Mouse (Mus musculus): ENCODE measurements at regions not wholly inside any gene's neighbourhood (a gene's known extent, or its start where the extent isn't known, plus 50 kb on each side); places are given as distances from the start of the nearest gene placed in this dataset.
"Not testable (repeated sequence)": the region's sequence is repeated elsewhere in the genome, so short reads cannot be mapped to it uniquely, and the experiment has no call there.

DNA sequence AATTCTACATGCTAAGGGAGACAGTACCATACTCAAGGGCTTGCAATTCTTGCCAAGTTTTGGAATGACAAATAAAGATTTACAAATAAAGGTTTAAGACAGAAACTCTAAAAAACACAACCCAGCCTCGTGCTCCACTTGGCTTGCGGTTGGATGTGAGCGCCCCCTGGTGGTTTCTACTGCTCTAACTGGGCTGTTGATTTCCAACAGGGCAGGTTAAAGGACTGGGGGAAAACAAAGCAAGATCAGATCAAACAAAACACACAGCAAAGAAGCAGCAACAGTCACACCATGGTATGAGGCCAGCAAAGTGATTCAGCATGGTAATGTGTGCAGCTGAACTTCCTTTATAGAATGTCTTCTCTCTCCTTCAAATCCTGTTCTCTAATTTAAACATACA is 339.2 kb downstream of the Adam3 start:
- DNase-seq, result peak; percentile 89 to 92

DNA sequence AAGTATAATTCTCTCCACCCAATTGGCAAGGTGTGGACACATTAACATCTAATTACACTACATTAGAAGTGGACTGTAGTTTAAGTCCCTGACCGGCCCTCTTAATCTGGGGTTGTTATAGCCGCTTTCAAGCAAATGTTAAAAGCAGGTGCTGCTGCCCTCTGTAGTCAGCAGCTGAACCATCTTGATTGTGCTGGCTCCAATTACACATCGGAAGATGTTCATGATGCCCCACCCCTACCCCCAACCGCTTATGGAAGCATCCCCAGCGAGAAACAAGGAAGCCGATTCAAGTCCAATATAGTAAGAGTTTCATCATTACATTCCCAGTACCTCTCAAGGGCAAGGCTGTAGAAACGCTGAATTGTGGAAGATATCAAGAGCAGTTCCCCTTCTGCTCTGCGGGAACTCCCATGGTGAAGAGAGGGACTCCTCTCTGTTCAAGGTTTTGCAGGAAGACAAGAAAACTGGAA is 341.7 kb downstream of the Adam3 start:
- no peak for DNase-seq

DNA sequence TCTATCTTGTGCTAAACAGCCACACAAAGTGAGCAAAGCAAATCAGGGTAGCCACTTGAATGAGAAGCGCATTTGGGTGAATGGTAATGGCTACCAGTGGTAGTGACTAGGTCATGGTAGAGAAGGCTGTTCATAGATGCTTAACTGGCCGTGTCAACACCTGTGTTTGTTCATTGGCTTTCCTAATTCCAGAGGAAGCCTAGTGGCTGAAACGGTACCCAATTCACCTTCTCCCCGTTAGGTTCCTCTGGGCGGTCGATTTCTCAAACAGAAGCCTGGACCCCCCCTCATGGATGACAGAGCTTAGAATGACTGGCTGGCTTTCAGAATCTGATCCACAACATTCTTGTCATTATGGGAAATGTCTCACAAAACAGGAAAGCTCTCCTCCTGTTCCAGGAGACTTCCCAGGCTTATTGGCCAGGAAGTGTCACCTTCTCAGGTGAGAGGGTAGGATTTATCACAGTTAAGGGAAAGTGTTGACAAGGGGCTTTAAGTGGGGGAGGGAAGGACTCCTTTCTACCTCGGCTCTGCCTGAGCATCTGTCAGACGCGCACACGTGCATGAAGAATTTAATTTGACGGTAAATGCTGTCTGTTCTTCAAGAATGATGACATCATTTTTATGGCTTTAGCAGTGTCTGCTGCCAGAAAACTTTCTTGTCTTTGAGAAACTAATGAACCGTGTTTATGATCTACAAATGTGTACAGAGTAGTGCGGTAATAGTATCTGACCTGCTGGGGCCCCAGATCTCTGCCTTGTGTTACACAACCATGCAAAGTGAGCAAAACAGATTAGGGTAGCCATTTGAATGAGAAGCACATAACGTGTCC is 342.3 kb downstream of the Adam3 start:
- no peak for DNase-seq

DNA sequence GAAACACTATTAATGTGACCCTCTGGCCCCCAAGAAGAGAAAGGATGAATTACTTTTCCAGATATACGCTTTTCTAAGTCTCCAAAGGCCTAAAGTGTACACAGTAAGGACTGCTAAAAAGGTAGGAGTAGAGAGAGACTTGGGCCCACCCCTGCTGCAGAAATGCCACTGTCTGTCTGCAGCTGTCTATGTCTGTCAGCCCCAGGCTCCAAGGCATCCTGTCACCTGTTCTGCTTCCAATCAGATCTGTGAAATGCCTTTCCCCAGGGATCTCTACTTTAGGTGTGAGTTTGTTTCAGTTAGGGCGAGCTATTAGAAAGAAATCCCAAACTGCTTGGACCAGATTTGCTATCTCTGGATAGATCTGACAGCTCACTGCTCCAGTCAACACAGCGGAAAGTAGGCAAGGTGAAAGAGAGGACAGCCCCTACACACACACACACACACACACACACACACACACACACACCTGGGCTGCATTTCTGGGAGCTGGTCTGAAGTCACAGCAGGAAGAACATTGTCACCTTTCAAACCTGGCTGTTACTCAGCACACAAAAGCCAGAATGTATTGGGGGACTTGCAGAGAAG is 343.9 kb downstream of the Adam3 start:
- DNase-seq, result no peak

DNA sequence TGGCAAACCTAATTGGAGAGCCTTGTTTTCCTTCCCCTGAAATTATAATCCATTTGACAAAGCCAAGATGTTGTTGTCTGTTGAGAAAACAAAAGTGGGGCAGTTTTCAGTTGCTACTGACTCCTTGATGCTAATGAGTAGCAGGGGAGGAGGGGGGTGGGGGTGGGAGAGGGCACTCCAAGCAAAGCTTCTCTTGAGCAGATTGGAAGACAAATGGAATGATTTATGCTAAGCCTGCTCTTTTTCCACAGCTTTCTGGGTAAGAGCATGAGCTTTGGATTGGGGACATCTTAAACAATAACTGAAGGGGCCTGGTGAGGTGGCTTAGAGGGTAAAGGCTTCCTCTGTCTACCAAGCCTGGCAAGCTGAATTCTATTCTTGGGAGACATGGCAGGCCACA is 347.6 kb downstream of the Adam3 start:
- DNase-seq, result no peak

DNA sequence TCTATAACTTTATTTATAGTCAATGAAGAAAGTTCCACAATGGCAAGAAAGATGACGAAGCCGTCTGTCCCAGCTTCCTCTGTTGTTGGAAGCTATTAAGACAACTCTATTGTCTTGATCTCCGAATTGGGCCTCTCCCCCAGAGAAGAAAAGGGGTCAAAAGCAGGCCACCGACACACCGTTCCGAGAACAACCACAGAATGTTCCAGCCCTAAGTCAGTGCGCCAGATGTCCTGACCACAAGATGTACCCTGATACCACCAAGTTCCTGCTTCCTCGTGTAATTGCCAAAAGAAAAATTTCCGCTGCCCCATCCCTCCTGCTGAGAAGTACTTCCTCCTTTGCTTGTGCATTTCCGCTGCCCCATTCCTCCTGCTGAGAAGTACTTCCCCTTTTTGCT is 348.8 kb downstream of the Adam3 start:
- not testable (repeated sequence) for DNase-seq

DNA sequence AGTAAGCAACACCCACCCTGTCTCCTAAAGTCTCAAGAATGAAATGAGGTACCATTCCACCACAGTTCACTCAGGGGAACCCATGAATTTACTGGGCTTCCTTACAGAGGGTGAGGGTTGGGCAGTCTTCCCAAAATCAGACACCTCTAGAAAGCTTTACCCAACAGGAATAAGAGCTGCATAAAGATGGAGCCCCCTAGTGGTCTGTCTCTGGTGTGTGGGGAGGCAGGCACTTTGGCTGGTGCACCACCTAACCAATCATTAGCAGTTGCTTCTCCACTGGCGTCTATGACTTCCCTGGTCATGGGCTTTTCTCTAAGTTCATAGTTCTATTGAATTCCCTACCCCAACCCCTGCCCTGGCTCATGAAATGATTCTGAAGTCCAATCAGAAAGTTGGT is 351.1 kb downstream of the Adam3 start:
- peak in 1 of 2 experiments; percentile 17 for DNase-seq

DNA sequence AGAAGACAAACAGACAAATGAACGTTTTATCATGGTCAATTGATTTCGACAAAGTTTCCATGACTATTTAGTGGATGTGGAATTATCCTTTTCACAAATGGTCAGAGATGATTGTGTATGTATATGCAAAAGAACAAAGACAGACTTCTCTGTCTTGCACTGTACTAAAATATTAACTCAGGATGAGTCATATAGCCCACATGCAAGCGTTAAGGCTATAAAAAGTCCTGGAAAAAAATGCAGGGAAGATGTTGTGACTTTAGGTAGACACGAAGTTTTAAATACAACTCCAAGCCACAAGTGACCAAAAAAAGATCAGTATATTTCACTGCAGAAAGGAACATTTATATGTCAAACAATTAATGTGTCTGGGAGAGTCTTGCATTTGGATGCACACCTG is 353.6 kb downstream of the Adam3 start:
- no peak for DNase-seq

DNA sequence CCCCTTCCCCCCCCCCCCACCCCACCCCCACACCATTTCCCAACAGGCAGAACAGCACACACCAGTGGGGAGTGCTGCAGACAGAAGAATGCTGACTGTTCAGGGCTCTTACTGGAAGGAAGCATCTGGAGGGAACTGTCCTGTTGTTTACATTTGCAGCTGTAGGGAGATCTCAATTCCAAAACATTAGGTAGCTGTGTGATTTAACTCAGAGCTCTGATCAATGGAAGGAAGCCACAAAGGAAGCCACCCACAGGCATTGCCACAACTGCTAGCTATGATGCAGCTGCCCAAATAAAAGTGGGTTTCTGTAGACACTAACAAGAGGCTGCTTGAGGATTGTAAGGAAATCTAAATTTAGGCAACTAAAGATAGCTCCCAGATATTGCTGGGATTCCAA is 359.7 kb downstream of the Adam3 start:
- DNase-seq, result no peak

DNA sequence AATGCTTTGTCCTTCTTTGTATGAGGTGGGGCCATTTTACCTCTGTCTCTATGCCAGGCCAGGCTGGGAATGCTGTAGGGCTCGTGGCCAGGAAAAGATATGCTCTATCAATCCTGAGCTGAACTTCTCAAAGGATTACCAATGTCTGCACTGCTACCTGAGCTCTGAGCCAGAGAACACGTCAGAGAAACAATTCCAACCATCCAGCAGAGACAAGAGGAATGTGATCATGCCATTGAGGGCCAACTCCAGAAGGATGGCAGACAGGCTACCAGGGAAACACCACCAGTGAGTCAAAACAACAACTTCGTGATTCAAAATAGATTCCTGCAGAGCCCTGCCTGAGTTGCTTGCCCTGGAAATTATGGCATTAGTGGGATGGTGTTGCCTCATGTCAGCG is 361.0 kb downstream of the Adam3 start:
- no peak for DNase-seq

DNA sequence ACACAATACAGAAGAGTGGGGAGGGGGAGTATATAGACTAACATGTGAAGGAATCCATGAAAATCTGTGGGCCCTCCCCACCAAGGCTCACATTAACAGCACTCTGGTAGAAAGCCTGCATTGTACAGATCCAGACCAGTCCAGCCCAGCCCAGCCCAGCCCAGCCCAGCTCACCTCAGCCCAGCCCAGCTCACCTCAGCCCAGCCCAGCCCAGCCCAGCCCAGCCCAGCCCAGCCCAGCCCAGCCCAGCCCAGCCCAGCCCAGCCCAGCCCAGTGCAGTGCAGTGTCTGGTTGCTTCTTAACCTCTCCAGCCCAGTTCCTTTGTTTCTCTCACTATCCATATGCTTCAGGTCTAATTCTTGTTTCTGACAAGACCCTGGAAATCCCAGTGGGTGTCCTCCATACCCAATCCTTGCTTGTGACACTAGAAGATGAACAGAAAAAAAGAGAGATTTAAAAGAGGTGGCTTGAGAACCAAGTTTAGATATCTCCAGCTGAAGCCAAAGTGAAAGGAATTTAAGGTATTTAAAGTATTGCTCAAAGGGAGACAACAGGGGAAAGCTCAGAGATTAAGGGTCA is 366.5 kb downstream of the Adam3 start:
- DNase-seq, result no peak

DNA sequence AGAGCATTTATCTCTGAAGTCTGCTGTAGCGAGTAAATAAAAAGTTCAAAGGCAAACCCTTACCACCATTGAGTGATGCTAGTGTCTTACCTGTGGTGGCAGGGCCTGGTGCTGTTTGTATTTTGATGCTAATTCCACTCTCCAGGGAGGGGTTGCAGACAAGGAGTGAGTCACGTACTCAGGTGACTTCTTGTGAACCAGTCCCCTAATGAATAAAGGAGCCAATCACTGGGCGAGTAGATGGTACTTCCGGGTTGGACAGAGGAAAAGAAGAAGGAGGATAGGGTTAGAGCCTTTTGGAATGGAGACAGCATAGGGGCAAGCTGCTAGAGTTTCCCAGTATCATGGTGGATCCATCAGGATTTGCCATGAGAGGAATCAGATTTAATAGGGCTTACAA is 370.5 kb downstream of the Adam3 start:
- DNase-seq, result no peak

DNA sequence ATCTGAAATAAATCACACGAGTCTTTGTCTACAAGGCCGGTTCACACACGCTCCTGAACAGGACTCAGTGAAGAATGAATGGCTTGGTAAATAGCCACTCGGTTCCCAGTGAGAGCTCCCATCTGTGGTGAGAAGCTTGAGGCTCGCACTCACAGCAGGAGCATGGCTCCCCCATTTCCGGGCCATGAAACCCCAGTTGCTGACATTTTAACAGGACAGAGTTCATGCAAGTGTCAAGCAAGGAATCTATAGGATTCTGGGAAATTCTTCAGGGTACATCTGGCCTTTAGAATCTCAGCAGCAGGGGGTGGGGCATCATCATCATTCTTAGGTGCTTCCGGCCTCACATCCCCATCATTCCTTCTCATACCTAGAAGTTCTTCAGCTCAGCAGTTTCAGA is 371.8 kb downstream of the Adam3 start:
- DNase-seq, result no peak

DNA sequence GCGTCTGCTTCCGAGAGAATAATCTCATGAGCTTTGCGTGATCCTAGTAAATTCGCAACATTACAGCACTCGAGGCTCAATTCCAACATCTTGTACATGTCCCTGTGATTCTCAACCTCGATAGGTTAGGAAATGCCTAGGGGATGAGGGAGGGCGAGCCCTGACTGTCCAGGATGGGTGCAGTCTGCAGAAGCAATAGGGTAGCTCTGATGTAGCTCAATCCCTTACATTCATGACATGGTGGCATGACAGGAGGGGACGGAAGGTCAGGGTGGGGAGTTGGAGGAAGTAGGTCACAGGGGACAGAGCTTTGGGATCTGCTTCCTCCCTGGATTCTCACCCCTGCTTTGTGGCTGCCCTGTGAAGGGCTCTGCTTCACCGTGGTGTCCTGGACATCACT is 373.3 kb downstream of the Adam3 start:
- DNase-seq, result no peak

DNA sequence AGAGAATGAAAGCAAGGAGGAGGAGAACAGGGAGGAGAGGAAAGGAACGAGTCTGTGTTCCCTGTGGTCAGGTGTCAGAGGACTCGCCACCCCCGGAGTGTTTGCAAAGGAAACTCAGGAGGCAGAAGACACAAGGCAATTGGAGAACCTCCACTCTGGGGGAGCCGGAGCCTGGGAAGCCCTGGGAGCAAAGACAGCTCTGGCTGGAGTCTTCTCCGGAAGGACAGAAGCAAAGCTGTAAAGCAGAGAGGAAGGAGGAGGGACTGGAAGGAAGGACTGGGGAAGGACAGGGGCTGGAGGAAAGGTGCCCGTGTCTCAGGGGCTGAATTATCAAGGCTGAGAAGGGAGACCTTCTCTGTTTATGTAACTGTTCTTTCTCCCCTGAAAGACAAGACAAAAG is 373.9 kb downstream of the Adam3 start:
- DNase-seq, result no peak

DNA sequence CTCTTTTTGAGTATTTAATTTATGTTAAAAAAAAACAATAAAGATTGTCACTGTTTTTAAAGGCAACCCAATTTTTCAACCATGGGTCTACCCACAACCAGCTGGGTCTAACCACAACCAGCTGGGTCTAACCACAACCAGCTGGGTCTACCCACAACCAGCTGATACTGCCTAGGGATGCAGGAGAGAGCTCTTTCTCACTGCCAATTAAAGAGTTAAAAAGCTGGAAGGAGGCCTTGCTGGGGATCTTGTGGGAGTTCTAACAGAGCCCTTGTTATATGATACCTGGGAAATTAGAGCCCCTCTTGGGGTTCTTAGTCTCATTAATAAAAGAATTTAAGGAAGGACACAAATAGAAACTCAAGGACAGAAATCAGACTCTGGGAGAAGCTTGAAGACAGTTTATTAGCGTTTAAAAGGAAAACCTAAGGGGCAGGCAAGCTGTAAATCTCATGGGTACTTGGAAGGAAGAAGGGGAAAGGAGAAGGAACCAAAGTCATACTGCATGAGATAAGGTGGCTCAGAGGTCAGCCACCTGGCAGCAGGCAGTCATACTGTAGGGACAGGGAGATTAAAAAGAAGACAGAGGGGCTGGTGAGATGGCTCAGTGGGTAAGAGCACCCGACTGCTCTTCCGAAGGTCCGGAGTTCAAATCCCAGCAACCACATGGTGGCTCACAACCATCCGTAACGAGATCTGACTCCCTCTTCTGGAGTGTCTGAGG is 379.1 kb downstream of the Adam3 start:
- no peak for DNase-seq

DNA sequence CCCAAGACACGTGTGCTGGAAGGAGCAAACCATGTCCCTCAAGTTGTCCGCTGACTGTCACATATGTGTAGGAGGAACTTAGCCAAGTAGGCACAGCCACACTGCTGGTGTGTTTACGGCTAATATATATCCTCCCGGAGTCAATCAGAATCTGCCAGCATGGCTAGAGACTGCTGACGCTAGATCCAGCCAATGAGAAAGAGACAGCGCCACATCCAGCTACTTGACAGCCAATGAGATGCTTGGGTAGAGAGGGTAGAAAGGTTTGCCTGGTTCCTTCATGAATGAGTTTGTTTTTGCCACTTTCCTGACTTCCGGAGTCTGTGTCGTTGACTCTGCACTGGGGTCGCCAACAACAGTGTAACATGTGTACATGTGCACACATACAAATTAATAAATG is 387.0 kb downstream of the Adam3 start:
- DNase-seq, result no peak

DNA sequence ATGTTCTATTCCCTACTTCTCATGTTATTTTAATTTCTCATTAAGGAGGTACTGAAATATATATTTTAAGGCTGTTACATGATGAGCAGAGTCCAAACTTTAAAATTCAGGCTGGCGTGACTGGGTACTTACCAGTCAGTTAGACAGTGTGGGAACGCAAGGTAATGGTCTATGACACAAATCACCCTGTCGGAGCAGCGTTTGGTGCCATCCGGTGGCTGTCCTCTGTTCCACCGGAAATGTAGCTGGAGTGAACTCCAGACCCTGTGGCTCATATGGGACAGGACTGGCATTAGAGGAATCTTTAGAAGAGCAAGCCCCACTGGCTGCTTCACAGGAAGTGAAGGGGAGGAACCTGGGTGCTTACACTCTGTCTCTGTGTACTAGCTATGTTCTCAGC is 388.0 kb downstream of the Adam3 start:
- DNase-seq, result peak; percentile 72 to 78

DNA sequence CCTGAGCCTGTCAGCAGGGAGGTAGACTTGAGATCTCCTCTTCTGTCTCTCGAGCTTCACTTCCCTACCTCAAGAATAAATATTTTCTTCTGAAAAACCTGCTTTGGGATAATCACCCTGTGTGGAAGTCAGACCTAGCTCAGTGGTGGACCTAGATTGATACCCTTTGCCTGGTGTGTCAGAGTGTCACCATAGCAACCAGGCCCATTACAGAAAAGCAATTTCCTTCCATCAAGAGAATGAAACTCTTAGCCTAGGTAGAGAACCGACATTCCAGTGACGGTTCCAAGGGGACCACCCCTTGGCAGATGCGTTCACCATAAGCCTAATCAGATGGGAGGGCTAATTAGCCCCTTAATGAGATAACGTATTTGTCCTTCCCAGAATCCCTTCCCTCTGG is 389.9 kb downstream of the Adam3 start:
- DNase-seq, result no peak

DNA sequence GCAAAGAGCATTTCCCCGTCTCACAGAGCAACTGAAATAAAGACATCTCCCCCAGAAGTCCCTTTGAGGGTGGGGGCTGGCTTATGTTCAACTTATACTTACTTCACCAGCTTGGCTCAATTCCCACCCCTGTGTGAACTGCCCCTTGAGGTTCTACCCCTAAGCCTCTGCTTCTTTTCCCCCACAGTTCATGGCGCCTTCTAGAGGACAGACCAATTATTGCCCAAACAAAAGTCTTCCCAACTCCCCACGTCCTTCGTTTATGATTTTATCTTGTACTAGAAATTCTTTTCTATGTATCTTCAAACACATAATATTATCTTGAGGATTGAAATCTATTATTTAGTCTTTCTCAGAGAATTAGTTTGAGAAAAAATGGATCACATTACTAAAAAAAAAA is 391.9 kb downstream of the Adam3 start:
- DNase-seq, result peak in 1 of 2 experiments; percentile 14

DNA sequence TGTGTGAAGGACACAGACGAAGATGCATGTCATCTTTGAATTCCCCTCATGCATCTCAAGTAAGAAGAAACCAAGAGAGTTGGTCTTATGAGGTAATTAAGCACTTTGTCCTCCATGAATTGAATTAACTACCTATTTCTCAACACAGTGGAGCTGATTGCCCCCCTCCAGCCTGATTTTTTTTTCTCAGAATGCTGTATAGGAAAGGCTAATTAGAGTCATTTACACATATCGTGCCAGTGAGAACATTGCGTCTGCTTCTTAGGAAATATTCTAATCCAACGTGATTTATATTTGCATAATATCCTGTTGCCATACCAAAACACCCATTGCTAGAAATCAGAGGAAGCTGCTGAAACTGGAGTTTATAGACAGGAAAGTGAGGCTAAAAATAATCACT is 414.8 kb downstream of the Adam3 start:
- DNase-seq, result no peak

DNA sequence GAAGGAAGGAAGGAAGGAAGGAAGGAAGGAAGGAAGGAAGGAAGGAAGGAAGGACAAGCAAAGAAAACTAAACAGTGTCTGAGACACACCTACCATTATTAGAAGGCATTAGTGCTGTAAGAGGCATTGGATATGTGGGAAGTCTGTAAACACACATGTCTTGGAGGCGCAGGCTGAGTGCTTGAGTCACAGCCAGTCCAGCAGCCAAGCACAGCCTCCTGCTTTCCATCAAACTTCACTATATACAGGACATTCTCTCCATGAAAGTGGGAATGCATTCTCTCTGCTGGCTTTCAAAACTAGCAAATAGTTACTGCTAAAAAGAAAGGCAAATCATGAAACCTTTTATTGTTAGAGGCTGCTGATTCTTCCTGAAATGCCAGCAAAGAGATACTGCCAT is 431.1 kb downstream of the Adam3 start:
- no peak for DNase-seq

DNA sequence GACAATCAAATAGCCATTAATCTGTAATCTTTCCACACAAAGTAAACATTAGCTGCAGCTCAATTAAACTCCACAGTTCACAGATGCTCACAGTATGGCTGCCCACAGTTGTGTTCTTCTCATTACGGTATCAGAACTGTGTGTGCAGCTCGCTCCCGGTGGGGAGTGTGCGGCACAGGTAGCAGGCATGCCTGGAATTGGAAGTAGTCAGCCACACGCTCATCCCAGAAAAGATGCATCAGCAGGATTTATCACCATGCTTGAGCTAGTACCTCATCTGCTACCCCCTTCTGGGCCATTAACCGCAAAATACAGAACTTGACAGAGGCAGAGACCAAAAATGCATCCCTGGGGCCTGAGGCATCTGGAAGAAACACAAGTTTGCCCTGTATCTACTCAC is 437.8 kb downstream of the Adam3 start:
- no peak for DNase-seq

DNA sequence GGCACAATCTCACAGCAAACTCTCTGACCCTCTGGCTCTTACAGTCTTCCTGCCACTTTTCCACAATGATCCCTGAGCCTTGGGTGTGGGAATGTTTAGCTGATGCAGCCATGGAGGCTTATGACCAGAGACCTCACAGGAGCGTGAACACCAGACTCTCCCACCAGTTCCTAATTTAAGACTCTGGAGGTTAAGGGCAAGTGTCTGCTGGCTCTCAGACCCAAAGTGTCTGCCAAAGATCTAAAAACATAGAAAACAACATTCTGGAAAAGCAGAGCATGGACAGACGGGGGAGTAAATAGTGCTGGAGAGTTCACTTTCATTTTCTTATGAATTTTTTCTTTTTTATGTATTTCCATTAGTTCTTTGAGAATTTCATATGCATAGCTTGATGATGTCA is 440.7 kb downstream of the Adam3 start:
- no peak for DNase-seq
